Mouse (Mus musculus) intestine, embryonic 14.5 days (tissue): ENCODE measurements around the gene Gm21983. TPM values are rescaled to one million over a fixed set of nuclear protein-coding genes. Genes with fewer than 3 reads are reported as not detected.

Experiments used
- ATAC-seq: fragments of 200-750 bp; cut with Nextera tagmentation; replicated peaks from 2 replicates; pipeline ENCODE4 v1.8.0; 2017; ENCODE audit warnings: low read depth, moderate number of reproducible peaks, moderate TSS enrichment, moderate library complexity; ENCODE audit not compliant: low FRiP score, low TSS enrichment
- DNase-seq: peaks from one replicate; pipeline ENCODE4 v3.0.0-alpha.2; 2018; ENCODE audit warnings: low spot score
- H3K27ac ChIP-seq: fragments of 300-500 bp; sonication (generic); 2 replicates; pipeline ENCODE4 v1.5.1; 2014; ENCODE audit warnings: low read depth, mild to moderate bottlenecking, control low read depth
- H3K27me3 ChIP-seq: fragments of 300-500 bp; sonication (generic); replicated peaks from 2 replicates; pipeline ENCODE4 v1.6.1; 2014; ENCODE audit warnings: low read length, control low read depth; ENCODE audit not compliant: control insufficient read depth, insufficient read depth
- H3K36me3 ChIP-seq: fragments of 300-500 bp; sonication (generic); 2 replicates; pipeline ENCODE4 v1.6.1; 2014; ENCODE audit warnings: low read length, control low read depth; ENCODE audit not compliant: control insufficient read depth, insufficient read depth
- H3K4me1 ChIP-seq: fragments of 300-500 bp; sonication (generic); replicated peaks from 2 replicates; pipeline ENCODE4 v1.6.1; 2014; ENCODE audit warnings: low read length, control low read depth, mixed read lengths; ENCODE audit not compliant: control insufficient read depth, insufficient read depth
- H3K4me2 ChIP-seq: fragments of 300-500 bp; sonication (generic); 2 replicates; pipeline ENCODE4 v1.6.1; 2014; ENCODE audit warnings: low read length
- H3K4me3 ChIP-seq: fragments of 300-500 bp; sonication (generic); 2 replicates; pipeline ENCODE4 v1.5.1; 2014; ENCODE audit warnings: low read depth, low read length, control low read depth, mixed read lengths
- H3K9ac ChIP-seq: fragments of 300-500 bp; sonication (generic); 2 replicates; pipeline ENCODE4 v1.6.1; 2014; ENCODE audit warnings: mild to moderate bottlenecking, low read length
- H3K9me3 ChIP-seq: fragments of 300-500 bp; sonication (generic); 2 replicates; pipeline ENCODE4 v1.6.1; 2016; ENCODE audit warnings: low read length, control low read depth; ENCODE audit not compliant: control insufficient read depth
- WGBS: fragments of 180-500 bp; shearing (Covaris S2); extraction: QIAGEN DNeasy Blood & Tissue Kit; methylation state at CpG from one replicate; pipeline ENCODE4 v1.1.7; 2014; 5-methylcytosine and 5-hydroxymethylcytosine counted together
- polyA plus RNA-seq: library from polyadenylated mRNA; unstranded; fragments of >200 nt; fragmentation: Nextera tagmentation; extraction: Ambion mirVana; gene quantifications from 2 replicates; pipeline ENCODE4 v1.2.1, GENCODE M21; 2014

Gene Gm21983
- polyA plus RNA-seq, 1 experiment from 2014 or later: not detected

GRCm38 (mm10) chr7:27132588-27132987, 48.3 kb downstream of the Gm21983 start:
- WGBS: 17% methylated on average over 10 of the region's 10 CpGs
- DNase-seq (peak; percentile 73), ATAC-seq (no peak)
- no peak overlapping the region for H3K4me3 ChIP-seq
- H3K4me1 ChIP-seq: peaks cover 6% of the 10 kb centered on the region; the same call in 1 of the 2 replicates
- H3K9ac ChIP-seq: no peak overlapping the region
- no peaks in the 10 kb centered on the region for H3K27me3 ChIP-seq
- H3K36me3 ChIP-seq: no peaks in the 10 kb centered on the region
- no peaks in the 10 kb centered on the region for H3K9me3 ChIP-seq
- H3K27ac ChIP-seq: no peak overlapping the region
- H3K4me2 ChIP-seq: peak overlapping the region; percentile 2; the same call in 1 of the 2 replicates

GRCm38 (mm10) chr7:27131387-27131786, 49.5 kb downstream of the Gm21983 start:
- Histone ChIP-seq H3K4me1 (peaks cover 6% of the 10 kb centered on the region; the same call in 1 of the 2 replicates), H3K27ac (no peak overlapping the region), H3K27me3 (no peaks in the 10 kb centered on the region), H3K9ac (no peak overlapping the region), H3K4me2 (no peak overlapping the region), H3K36me3 (no peaks in the 10 kb centered on the region), H3K4me3 (no peak overlapping the region), H3K9me3 (no peaks in the 10 kb centered on the region)
- ATAC-seq: no peak
- DNase-seq: no peak
- 61% methylated on average over 2 of the region's 2 CpGs for WGBS

GRCm38 (mm10) chr7:27130521-27131370, 50.1 kb downstream of the Gm21983 start:
- WGBS: 86% methylated on average over 22 of the region's 22 CpGs
- no peaks in the 10 kb centered on the region for H3K27me3 ChIP-seq
- no peak overlapping the region for H3K4me2 ChIP-seq
- no peak overlapping the region for H3K27ac ChIP-seq
- peaks cover 6% of the 10 kb centered on the region; the same call in 1 of the 2 replicates for H3K4me1 ChIP-seq
- no peak for DNase-seq
- no peak for ATAC-seq
- H3K4me3 ChIP-seq: no peak overlapping the region
- no peaks in the 10 kb centered on the region for H3K9me3 ChIP-seq
- no peaks in the 10 kb centered on the region for H3K36me3 ChIP-seq
- no peak overlapping the region for H3K9ac ChIP-seq

- Histone ChIP-seq H3K9me3 (no peaks in the 10 kb centered on the region), H3K4me2 (no peak overlapping the region), H3K4me1 (peaks cover 6% of the 10 kb centered on the region; the same call in 1 of the 2 replicates), H3K9ac (no peak overlapping the region), H3K36me3 (no peaks in the 10 kb centered on the region), H3K4me3 (no peak overlapping the region), H3K27ac (no peak overlapping the region), H3K27me3 (no peaks in the 10 kb centered on the region)
- no peak for ATAC-seq
- DNase-seq: no peak
- WGBS: 88% methylated on average over 12 of the region's 12 CpGs
Observed at GRCm38 (mm10) chr7:27129811-27130210, 51.1 kb downstream of the Gm21983 start.

GRCm38 (mm10) chr7:27128946-27129345, 51.9 kb downstream of the Gm21983 start:
- Histone ChIP-seq H3K36me3 (no peaks in the 10 kb centered on the region), H3K4me2 (no peak overlapping the region), H3K4me3 (no peak overlapping the region), H3K27me3 (no peaks in the 10 kb centered on the region), H3K27ac (no peak overlapping the region), H3K9ac (no peak overlapping the region), H3K4me1 (peaks cover 6% of the 10 kb centered on the region; the same call in 1 of the 2 replicates), H3K9me3 (no peaks in the 10 kb centered on the region)
- no peak for DNase-seq
- 61% methylated on average over 13 of the region's 13 CpGs for WGBS
- ATAC-seq: no peak

GRCm38 (mm10) chr7:27128162-27128561, 52.7 kb downstream of the Gm21983 start:
- 0 out of 2 replicates have a peak, but pooled peaks have one; percentile 22 for ATAC-seq
- H3K4me3 ChIP-seq: no peak overlapping the region
- H3K4me2 ChIP-seq: no peak overlapping the region
- DNase-seq: no peak
- H3K9ac ChIP-seq: no peak overlapping the region
- no peaks in the 10 kb centered on the region for H3K27me3 ChIP-seq
- no peaks in the 10 kb centered on the region for H3K36me3 ChIP-seq
- 51% methylated on average over 3 of the region's 3 CpGs for WGBS
- no peaks in the 10 kb centered on the region for H3K9me3 ChIP-seq
- peaks cover 4% of the 10 kb centered on the region; the same call in 1 of the 2 replicates for H3K4me1 ChIP-seq
- no peak overlapping the region for H3K27ac ChIP-seq

- H3K9ac ChIP-seq: no peak overlapping the region
- H3K4me3 ChIP-seq: no peak overlapping the region
- no peaks in the 10 kb centered on the region for H3K4me1 ChIP-seq
- no peak overlapping the region for H3K27ac ChIP-seq
- 81% methylated on average over 4 of the region's 4 CpGs for WGBS
- no peak overlapping the region for H3K4me2 ChIP-seq
- ATAC-seq (no peak), DNase-seq (no peak)
- no peaks in the 10 kb centered on the region for H3K27me3 ChIP-seq
- no peaks in the 10 kb centered on the region for H3K9me3 ChIP-seq
- H3K36me3 ChIP-seq: no peaks in the 10 kb centered on the region
Observed at GRCm38 (mm10) chr7:27124969-27125368, 55.9 kb downstream of the Gm21983 start.

- Histone ChIP-seq H3K27ac (no peak overlapping the region), H3K9ac (no peak overlapping the region), H3K9me3 (no peaks in the 10 kb centered on the region), H3K36me3 (no peaks in the 10 kb centered on the region), H3K4me1 (no peaks in the 10 kb centered on the region), H3K4me3 (no peak overlapping the region), H3K4me2 (no peak overlapping the region), H3K27me3 (no peaks in the 10 kb centered on the region)
- ATAC-seq (no peak), DNase-seq (no peak)
- 72% methylated on average over 5 of the region's 5 CpGs for WGBS
Observed at GRCm38 (mm10) chr7:27124305-27124832, 56.5 kb downstream of the Gm21983 start.
